Mouse (Mus musculus): ENCODE data around the gene Snrk.

Snrk gene

DNA sequence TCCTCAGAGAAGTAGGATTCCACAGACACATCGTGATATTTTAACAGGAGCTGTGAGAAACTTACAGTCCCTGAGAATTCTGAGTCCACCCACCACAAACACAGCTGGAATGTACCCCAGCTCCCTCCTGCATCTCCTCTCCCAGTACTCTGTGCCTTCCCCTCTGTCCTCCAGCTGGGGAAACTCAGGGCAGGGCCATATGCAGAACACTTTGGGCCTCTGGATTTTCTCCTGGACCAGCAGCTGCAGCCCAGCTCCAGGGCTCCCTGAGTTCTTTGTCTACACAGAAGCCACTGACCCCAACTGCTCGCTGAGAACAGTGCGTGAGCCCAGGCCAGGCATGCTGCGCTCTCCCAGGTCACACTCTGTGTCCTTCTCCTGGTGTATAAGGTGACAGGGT lies 66.0 kb downstream of the Snrk start:
- DNase-seq (ENCODE audit: low spot score) = no peak

- no peak for DNase-seq (ENCODE audit: low spot score)
These were observed 67.3 kb downstream of the Snrk start for GRCm38 (mm10) chr9:122184329-122184728.

- DNase-seq (ENCODE audit: low spot score) = peak; percentile 90
These were observed 68.0 kb downstream of the Snrk start for GRCm38 (mm10) chr9:122185061-122185460.

GRCm38 (mm10) chr9:122185953-122186352 lies 68.9 kb downstream of the Snrk start:
- DNase-seq (ENCODE audit: low spot score) = no peak

- DNase-seq (ENCODE audit: low spot score) = no peak
These were observed 69.7 kb downstream of the Snrk start for GRCm38 (mm10) chr9:122186643-122187226.

DNA sequence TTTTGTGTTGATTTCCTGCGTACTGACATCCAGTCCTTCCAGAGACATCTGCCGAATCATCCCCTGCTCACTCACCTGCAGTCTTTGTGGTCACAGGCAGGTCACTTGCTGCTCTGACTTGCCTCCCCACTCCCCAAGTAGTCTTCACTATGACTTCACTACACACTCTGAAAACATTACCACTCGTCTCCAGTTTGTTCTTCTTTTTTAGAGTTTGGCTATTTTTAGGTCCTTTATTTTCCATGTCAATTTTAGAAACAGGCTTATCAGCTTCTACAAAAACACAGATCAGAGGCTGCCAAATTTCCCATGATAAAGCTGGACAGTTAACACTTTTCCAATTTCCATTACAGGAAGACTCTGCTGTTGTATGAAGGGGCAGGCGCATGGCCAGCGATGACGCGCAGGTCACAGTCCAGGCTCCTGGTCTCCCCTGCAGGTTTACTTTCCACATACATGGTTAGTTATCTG lies 70.4 kb downstream of the Snrk start:
- DNase-seq (ENCODE audit: low spot score) = no peak

DNA sequence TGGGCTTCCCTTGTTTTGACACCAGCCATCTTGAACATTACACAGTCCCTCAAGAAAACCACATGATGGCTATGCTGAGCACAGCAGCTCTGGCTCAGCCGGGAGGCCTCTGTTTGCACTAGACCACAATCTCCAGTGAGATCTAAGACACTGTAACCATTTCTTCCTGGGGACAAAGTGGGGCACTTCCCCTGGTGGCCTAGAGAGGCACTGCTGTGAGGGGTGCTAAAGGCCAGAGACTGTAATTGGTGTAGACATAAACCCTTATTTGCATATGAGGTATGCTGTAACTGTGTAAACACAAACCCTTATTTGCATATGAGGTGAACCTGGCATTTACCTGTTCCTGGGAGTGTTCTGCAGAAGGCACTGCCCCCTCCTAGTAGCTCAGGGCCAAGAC lies 71.7 kb downstream of the Snrk start:
- peak; percentile 29 for DNase-seq (ENCODE audit: low spot score)

GRCm38 (mm10) chr9:122193361-122193760 lies 76.3 kb downstream of the Snrk start:
- DNase-seq (ENCODE audit: low spot score) = no peak

- DNase-seq (ENCODE audit: low spot score) = no peak
These were observed 76.8 kb downstream of the Snrk start for GRCm38 (mm10) chr9:122193823-122194222.

DNA sequence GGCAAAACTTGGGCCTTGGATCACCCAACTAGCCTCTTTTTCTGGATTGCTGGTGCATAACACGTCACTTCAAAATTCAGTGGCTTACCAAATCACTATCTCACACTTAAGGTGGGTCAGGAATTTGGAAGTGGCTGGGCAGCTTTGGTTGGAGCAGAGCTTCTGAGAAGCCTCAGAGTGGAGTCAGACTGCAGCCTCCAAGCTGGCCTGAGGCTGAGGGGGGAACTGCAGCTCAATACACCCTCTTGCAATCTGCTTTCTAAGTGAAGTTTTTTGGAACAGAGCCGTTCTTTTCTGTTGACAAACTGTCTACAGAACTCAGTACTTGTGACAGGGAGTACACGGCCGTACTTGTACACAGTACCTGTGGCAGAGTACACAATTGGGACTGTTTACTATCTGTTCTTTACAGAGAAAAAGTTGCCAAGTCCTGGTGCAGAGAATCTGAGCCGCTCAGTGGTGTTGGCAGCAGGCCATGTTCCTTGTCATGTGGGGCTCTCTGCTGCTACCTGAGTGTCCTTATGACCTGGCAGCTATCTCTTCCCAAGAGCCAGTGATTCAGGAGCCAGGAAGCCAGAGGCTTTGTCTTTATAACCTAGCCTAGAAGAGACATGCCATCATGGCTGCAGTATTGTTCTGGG lies 78.1 kb downstream of the Snrk start:
- DNase-seq (ENCODE audit: low spot score) = peak; percentile 79

DNA sequence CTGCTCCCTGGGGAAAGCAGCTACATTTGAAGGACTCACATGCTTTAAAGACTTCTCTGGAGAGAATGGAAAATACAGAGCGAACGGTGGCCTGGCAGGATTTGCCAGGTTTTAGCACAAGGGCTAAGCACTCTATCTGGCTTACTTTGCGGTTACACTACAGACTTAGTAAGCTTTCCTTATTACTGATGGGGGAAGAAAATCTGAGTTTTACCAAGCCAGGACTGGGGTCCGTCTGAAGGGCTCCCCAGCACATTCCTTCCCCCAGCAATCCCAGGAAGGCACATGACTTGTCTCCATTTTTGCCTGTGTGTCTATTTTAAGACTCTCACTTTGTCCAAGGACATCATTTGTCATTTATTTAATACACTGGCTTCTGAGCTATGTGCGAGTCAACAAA lies 80.0 kb downstream of the Snrk start:
- DNase-seq (ENCODE audit: low spot score) = no peak

DNA sequence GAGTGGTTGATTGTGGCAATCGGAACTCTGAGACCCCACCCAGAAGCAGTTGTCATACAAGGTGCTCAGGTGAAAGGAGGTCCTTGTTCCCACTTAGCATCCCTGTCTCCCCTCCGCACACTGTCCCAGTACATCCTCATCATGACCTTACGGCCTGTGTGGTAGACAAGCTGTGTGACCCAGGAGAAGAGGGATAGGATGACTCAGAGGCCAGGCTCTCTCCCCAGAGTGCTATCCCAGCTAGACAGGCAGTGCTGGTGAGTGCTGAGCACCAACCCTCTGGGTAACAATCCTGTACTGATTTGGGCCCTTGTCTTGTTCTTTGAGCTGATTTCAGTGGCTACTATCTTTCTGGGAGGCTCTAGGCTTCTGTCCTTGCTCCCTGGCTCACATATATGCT lies 81.6 kb downstream of the Snrk start:
- no peak for DNase-seq (ENCODE audit: low spot score)

DNA sequence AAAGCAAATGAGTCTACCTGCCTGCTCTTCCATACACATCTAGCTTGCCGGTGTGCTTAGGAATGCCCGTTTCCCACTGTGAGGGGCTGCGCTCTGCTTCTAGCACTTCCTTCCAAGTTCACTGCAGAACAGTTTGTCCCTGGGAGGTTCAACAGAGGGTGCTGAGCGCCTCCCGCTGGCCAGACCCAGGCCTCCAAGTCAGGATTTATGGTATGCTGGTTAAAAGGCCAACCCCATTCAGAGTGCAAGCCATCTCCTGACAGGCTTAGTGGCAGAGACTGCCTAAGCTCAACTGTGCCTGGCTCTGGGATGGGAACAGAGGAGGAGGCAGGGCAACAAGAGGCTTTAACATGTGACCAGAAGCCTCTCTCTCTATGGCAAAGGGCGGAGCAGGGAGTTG lies 82.2 kb downstream of the Snrk start:
- DNase-seq (ENCODE audit: low spot score) = peak; percentile 72

DNA sequence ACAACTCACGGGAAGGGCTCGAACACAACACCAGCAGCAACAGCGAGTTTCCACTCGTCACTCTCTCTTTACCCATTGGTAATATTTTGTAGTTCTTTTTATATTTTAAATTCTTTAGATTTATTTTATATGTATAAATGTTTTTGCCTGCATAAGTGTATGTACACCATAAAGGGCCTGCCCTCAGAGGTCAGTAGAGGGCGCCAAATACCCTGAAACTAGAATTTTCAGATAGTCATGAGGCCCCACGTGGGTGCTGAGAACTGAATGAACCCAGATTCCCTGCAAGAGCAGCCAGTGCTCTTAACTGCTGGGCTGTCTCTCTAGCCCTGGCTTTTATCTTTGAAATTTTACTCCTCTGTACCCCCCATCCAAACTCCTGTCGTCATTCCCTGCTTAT lies 87.4 kb downstream of the Snrk start:
- DNase-seq (ENCODE audit: low spot score) = no peak

DNA sequence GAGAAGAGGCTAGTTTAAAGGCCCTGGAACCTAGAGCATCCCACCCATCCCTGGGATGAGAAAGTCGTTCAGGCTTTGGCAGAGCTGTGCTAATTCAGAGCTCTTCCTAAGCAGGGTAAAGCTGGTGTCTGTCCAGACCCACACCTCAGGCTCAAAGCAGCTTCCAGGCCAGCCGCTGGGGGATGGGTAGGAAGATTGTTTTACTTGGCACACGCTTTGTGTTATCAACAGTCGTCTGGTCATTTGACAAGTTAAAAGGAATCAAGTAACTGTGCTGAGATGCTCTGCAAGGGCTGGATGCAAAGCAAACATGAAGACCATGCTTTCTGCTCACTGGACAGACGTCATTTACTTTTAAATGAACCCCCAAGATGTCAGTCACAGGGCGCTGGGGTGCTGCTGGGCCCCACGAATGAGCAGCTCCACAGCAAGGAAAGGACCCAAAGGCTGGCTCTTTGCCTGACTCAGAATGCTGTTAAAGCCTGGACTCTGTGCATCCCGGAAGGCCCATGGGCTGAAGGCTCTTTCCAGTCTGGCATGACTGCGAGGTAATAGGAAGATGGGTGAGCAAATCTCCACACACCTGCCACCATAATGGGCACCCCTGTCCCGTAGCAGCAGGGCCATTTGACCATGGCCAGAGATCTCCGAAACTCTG lies 88.6 kb downstream of the Snrk start:
- DNase-seq (ENCODE audit: low spot score) = peak; percentile 37

GRCm38 (mm10) chr9:122208311-122208710 lies 91.2 kb downstream of the Snrk start:
- DNase-seq (ENCODE audit: low spot score) = no peak

DNA sequence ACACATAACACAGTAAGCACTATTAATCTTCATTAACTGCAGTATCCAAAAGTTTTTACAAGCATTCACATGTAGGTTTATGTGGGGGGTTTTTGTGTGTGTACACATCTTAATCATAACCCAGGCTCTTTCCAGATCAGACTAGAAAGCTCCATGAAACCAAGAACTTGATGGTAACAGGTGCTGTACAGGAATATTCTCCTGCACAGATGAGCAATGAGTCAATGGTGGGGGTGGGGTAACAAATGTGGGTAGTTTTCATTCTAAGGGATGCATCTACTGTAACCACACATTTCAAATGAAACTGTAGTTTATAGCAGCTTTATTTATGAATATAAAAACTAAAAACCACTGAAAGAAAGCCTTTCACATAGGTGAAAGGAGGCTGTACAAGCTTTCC lies 98.1 kb downstream of the Snrk start:
- no peak for DNase-seq (ENCODE audit: low spot score)

- DNase-seq (ENCODE audit: low spot score) = no peak
These were observed 100.0 kb downstream of the Snrk start for GRCm38 (mm10) chr9:122216945-122217529.
